Mouse (Mus musculus) liver, adult 2 months (tissue): ENCODE results near the gene Bcl2l14. TPM values are rescaled to one million over a fixed set of nuclear protein-coding genes. Genes with fewer than 3 reads are reported as not detected.

Experiments
- DNase-seq: peaks from one replicate; pipeline ENCODE4 v3.0.0-alpha.2; 2011; ENCODE audit warnings: low read depth, low spot score; ENCODE audit errors: extremely low read depth
- H3K27ac ChIP-seq: fragments of 200-500 bp; replicated peaks from 2 replicates; pipeline ENCODE4 v1.5.1; 2012; ENCODE audit warnings: low read depth, mild to moderate bottlenecking, control low read depth, inconsistent platforms, low read length; ENCODE audit not compliant: insufficient read depth
- H3K27me3 ChIP-seq: fragments of 200-500 bp; 2 replicates; pipeline ENCODE4 v1.6.1; 2012; ENCODE audit warnings: mild to moderate bottlenecking, moderate library complexity, low read length, inconsistent platforms; ENCODE audit not compliant: control insufficient read depth, insufficient read depth
- H3K36me3 ChIP-seq: fragments of 200-500 bp; 2 replicates; pipeline ENCODE4 v1.6.1; 2012; ENCODE audit warnings: low read length, inconsistent platforms; ENCODE audit not compliant: control insufficient read depth, insufficient read depth
- H3K4me1 ChIP-seq: fragments of 200-500 bp; 2 replicates; pipeline ENCODE4 v1.6.1; 2011; ENCODE audit warnings: low read length; ENCODE audit not compliant: control insufficient read depth, insufficient read depth
- H3K4me3 ChIP-seq: fragments of 200-500 bp; 2 replicates; pipeline ENCODE4 v1.5.1; 2011; ENCODE audit warnings: low read depth, mild to moderate bottlenecking, control low read depth, low read length, moderate library complexity; ENCODE audit not compliant: insufficient read depth
- H3K79me2 ChIP-seq: fragments of 200-500 bp; 2 replicates; pipeline ENCODE4 v1.6.1; 2012; ENCODE audit warnings: inconsistent platforms, mild to moderate bottlenecking, low read length, moderate library complexity; ENCODE audit not compliant: control insufficient read depth, insufficient read depth
- H3K9ac ChIP-seq: fragments of 200-500 bp; 2 replicates; pipeline ENCODE4 v1.6.1; 2012; ENCODE audit warnings: low read depth, mild to moderate bottlenecking, control low read depth, inconsistent platforms, low read length
- CTCF ChIP-seq: fragments of 200-500 bp; IDR thresholded peaks from 2 replicates; pipeline ENCODE4 v1.5.1; 2011; ENCODE audit warnings: low read depth, low read length, control low read depth
- POLR2A ChIP-seq: fragments of 200-500 bp; IDR thresholded peaks from 2 replicates; pipeline ENCODE4 v1.6.1; 2011; ENCODE audit warnings: low read length, control low read depth; ENCODE audit not compliant: insufficient read depth; ENCODE audit errors: extremely low read depth
- WGBS: fragments of 180-500 bp; shearing (Covaris S2); methylation state at CpG from one replicate; pipeline ENCODE4 v1.1.7; 2018; 5-methylcytosine and 5-hydroxymethylcytosine counted together
- polyA plus RNA-seq: library from polyadenylated mRNA; depleted of rRNA; stranded (reverse); fragments of >200 nt; gene quantifications from 2 replicates; pipeline ENCODE4 v1.2.3, GENCODE M21; 2012
- total RNA-seq: library from RNA; depleted of rRNA; stranded (reverse); fragments of >200 nt; gene quantifications from 2 replicates; pipeline ENCODE4 v1.2.3, GENCODE M21; 2014

Gene Bcl2l14
- total and polyA plus RNA-seq, 2 experiments: 0.37 TPM; not detected in 1

GRCm38 (mm10) chr6:134389248-134389891 lies 6.7 kb upstream of the Bcl2l14 start:
- Histone ChIP-seq H3K4me3 (no peak overlapping the region), H3K27me3 (no peaks in the 10 kb centered on the region), H3K36me3 (no peaks in the 10 kb centered on the region), H3K4me1 (0 out of 2 replicates have a peak, but pooled peaks cover 2% of the 10 kb centered on the region), H3K9ac (no peak overlapping the region), H3K27ac (no peak overlapping the region), H3K79me2 (no peaks in the 10 kb centered on the region)
- no peak for TF ChIP-seq POLR2A
- TF ChIP-seq CTCF: peak; percentile 88
- DNase-seq: peak; percentile 48
- 17% methylated on average over 11 of the region's 11 CpGs for WGBS

GRCm38 (mm10) chr6:134389917-134390316 lies 6.2 kb upstream of the Bcl2l14 start:
- Histone ChIP-seq H3K27ac (no peak overlapping the region), H3K4me3 (no peak overlapping the region), H3K27me3 (no peaks in the 10 kb centered on the region), H3K36me3 (no peaks in the 10 kb centered on the region), H3K4me1 (0 out of 2 replicates have a peak, but pooled peaks cover 2% of the 10 kb centered on the region), H3K79me2 (no peaks in the 10 kb centered on the region), H3K9ac (no peak overlapping the region)
- DNase-seq: no peak
- TF ChIP-seq POLR2A (no peak), CTCF (no peak)
- WGBS: 52% methylated on average over 8 of the region's 8 CpGs

- no peak for TF ChIP-seq POLR2A
- no peak for TF ChIP-seq CTCF
- Histone ChIP-seq H3K27me3 (no peaks in the 10 kb centered on the region), H3K79me2 (no peaks in the 10 kb centered on the region), H3K4me3 (no peak overlapping the region), H3K36me3 (no peaks in the 10 kb centered on the region), H3K9ac (no peak overlapping the region), H3K27ac (no peak overlapping the region), H3K4me1 (0 out of 2 replicates have a peak, but pooled peaks cover 2% of the 10 kb centered on the region)
- WGBS: 78% methylated on average over 2 of the region's 2 CpGs
- no peak for DNase-seq
These were observed 5.3 kb upstream of the Bcl2l14 start for GRCm38 (mm10) chr6:134390837-134391236.

DNA sequence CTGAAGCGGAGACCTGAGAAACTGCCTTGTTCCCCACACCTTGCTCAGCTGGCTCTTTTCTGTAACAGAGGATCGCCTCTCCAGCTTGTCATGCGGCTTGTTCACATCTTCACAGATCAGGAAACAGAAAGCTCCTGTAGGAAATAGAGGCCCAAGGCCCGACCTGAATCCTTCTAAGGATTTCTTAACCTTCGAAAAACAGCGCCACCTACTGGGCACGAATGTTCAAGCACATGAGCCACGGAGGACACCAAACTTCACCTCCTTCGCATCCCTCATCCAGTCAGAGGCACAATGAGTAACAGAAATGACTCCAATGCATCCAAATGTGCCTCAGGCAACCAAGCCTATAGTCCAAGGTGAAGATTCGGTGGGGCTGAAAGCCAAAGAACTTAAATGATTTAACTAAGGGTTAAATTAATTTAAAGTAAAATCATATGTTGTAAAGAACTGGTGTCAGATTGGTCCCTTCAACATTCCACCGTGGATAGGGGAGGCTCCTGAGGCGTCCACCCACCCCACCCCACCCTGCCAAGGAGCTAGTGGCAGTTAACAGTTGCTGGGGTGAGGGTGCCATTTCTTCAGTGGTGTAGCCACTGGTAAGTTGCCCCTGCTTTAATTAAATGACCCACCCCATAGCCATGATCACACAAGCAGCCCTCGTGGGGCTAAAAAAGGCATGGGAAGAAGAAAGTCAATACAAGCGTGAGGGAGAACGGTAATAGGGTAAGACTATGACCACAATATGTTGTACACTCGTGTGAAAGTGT lies 7.0 kb downstream of the Bcl2l14 start:
- 42% methylated on average over 16 of the region's 16 CpGs for WGBS
- Histone ChIP-seq H3K4me3 (no peak overlapping the region), H3K4me1 (no peaks in the 10 kb centered on the region), H3K9ac (no peak overlapping the region), H3K27me3 (peaks cover 2% of the 10 kb centered on the region; the same call in 1 of the 2 replicates), H3K36me3 (no peaks in the 10 kb centered on the region), H3K27ac (no peak overlapping the region), H3K79me2 (no peaks in the 10 kb centered on the region)
- peak; percentile 49 for DNase-seq
- TF ChIP-seq POLR2A (no peak), CTCF (peak; percentile 70)

DNA sequence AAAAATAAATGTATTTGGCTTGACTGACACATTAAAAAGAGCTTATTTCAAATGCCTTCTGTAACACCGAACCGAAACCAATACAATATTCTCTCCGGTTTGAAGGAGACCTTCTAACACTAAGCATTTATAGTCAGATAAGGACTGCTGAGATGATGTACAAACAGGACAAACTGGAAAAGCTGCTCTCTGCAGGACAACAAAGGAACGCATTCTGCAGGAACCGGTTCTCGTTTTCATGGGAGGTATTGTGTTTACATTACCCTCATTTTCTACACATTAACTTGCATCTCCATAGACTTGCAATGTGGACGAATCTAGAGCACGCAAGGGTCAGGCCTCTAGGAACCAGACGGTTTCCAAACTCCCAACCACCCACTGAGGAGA lies 7.6 kb downstream of the Bcl2l14 start:
- H3K79me2 ChIP-seq: no peaks in the 10 kb centered on the region
- H3K36me3 ChIP-seq: no peaks in the 10 kb centered on the region
- no peaks in the 10 kb centered on the region for H3K4me1 ChIP-seq
- TF ChIP-seq POLR2A: no peak
- TF ChIP-seq CTCF: no peak
- H3K27ac ChIP-seq: no peak overlapping the region
- no peak overlapping the region for H3K9ac ChIP-seq
- WGBS: 62% methylated on average over 9 of the region's 9 CpGs
- peaks cover 2% of the 10 kb centered on the region; the same call in 1 of the 2 replicates for H3K27me3 ChIP-seq
- DNase-seq: no peak
- H3K4me3 ChIP-seq: no peak overlapping the region

DNA sequence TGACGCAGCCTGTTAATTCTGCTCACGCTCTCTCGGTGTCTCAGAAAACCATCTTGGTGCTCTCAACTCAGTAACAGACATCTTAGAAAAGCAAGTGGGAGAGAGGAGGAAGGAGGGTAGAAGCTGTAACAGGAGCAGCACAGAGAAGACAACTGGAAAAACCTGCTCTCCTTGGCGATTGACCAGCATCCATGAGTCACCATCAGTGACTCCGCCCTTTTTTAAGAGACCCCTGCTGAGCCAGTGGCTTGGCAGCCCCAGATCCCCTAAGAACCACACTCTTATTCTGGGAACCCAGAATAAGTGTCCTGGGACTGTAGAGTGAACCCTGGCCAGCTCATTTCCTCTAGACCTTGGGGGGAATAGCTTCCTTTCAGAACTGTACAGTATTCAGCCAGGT lies 11.1 kb downstream of the Bcl2l14 start:
- H3K4me3 ChIP-seq: no peak overlapping the region
- TF ChIP-seq CTCF (no peak), POLR2A (no peak)
- H3K36me3 ChIP-seq: no peaks in the 10 kb centered on the region
- H3K9ac ChIP-seq: no peak overlapping the region
- no peaks in the 10 kb centered on the region for H3K79me2 ChIP-seq
- WGBS: 64% methylated on average over 5 of the region's 5 CpGs
- DNase-seq: no peak
- peaks cover 2% of the 10 kb centered on the region; the same call in 1 of the 2 replicates for H3K27me3 ChIP-seq
- no peak overlapping the region for H3K27ac ChIP-seq
- H3K4me1 ChIP-seq: no peaks in the 10 kb centered on the region
